Mouse (Mus musculus) lung, embryonic 15.5 days (tissue): ENCODE results near the gene Ddr2. TPM values are rescaled to one million over a fixed set of nuclear protein-coding genes. Genes with fewer than 3 reads are reported as not detected.

Experiments used
- ATAC-seq: fragments of 200-750 bp; cut with Nextera tagmentation; 2 replicates; pipeline ENCODE4 v1.8.0; 2017; ENCODE audit warnings: moderate number of reproducible peaks, borderline replicate concordance; ENCODE audit not compliant: low FRiP score, low TSS enrichment; ENCODE audit errors: extremely low read depth
- H3K27ac ChIP-seq: fragments of 300-500 bp; sonication (generic); 2 replicates; pipeline ENCODE4 v1.5.1; 2015; ENCODE audit warnings: moderate library complexity, mild to moderate bottlenecking, inconsistent platforms
- H3K27me3 ChIP-seq: fragments of 300-500 bp; sonication (generic); 2 replicates; pipeline ENCODE4 v1.6.1; 2015; ENCODE audit warnings: inconsistent platforms
- H3K36me3 ChIP-seq: fragments of 300-500 bp; sonication (generic); 2 replicates; pipeline ENCODE4 v1.6.1; 2015; ENCODE audit warnings: inconsistent platforms
- H3K4me1 ChIP-seq: fragments of 300-500 bp; sonication (generic); 2 replicates; pipeline ENCODE4 v1.6.1; 2015; ENCODE audit warnings: inconsistent platforms
- H3K4me2 ChIP-seq: fragments of 300-500 bp; sonication (generic); 2 replicates; pipeline ENCODE4 v1.6.1; 2015; ENCODE audit warnings: inconsistent platforms, mild to moderate bottlenecking, moderate library complexity
- H3K4me3 ChIP-seq: fragments of 300-500 bp; sonication (generic); 2 replicates; pipeline ENCODE4 v1.5.1; 2015; ENCODE audit warnings: mild to moderate bottlenecking, inconsistent platforms
- H3K9ac ChIP-seq: fragments of 300-500 bp; sonication (generic); 2 replicates; pipeline ENCODE4 v1.6.1; 2015; ENCODE audit warnings: inconsistent platforms
- H3K9me3 ChIP-seq: fragments of 300-500 bp; sonication (generic); 2 replicates; pipeline ENCODE4 v1.6.1; 2016; ENCODE audit warnings: inconsistent platforms
- WGBS: fragments of 180-500 bp; shearing (Covaris S2); methylation state at CpG from one replicate; pipeline ENCODE4 v1.1.7; 2015; 5-methylcytosine and 5-hydroxymethylcytosine counted together
- polyA plus RNA-seq: library from polyadenylated mRNA; unstranded; fragments of >200 nt; fragmentation: Nextera tagmentation; extraction: Ambion mirVana; gene quantifications from 2 replicates; pipeline ENCODE4 v1.2.1, GENCODE M21; 2015

Gene Ddr2
- 40.9 and 43.9 TPM in 2 replicates for polyA plus RNA-seq

DNA sequence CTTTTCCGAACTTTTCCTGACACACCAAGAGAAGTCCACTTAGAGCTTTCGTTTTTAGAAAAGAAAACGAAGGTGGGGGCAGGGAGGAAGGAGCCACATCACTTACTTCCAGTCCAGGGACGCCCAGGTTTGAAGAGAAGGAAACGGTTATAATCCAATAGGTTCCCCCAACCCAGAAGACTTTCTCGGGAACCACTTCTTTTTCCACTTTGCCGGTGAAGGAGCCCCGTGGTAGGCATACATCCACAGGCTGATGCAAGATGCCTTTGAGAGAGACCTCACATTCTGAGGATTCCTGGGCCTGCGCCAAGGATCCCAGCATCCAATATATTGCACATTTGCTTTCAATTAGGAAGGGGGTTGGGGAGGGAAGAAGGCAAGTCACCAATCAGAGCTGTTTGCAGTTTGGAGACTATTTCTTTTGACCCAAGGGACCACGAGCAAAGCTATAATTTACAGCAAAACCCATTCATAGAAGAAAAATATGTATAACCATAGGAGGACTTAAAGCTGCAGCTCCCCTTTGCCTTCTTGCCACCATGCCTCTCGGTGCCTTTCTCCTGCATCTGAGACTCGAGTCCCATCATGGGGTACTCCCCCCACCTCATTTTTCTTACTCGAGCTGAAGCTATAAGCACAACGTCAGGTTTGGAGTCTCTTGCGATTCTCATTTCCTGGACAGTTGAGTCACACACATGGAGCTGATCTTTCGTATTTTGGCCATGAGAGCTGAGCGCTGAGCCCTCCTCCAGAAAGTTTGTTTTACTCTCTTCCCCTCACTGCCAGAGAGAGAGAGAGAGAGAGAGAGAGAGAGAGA lies at the start of gene Ddr2:
Ddr2 (minus strand) TSS at position 247 of the 817 bp plus-strand sequence.
- H3K27ac ChIP-seq: peak within 1 kb of the TSS; percentile 87
- 32% methylated on average over 17 of the region's 17 CpGs for WGBS
- H3K4me3 ChIP-seq: peak within 1 kb of the TSS; percentile 44
- peak within 1 kb of the TSS; percentile 52 for H3K4me2 ChIP-seq
- H3K9me3 ChIP-seq: no peaks in the 10 kb centered on the region
- peaks cover 5% of the 10 kb centered on the region; the same call in 1 of the 2 replicates for H3K4me1 ChIP-seq
- peak; percentile 87; the same call in 1 of the 2 replicates for ATAC-seq
- H3K27me3 ChIP-seq: no peaks in the 10 kb centered on the region
- H3K9ac ChIP-seq: peak within 1 kb of the TSS; percentile 33
- H3K36me3 ChIP-seq: no peaks in the 10 kb centered on the region

DNA sequence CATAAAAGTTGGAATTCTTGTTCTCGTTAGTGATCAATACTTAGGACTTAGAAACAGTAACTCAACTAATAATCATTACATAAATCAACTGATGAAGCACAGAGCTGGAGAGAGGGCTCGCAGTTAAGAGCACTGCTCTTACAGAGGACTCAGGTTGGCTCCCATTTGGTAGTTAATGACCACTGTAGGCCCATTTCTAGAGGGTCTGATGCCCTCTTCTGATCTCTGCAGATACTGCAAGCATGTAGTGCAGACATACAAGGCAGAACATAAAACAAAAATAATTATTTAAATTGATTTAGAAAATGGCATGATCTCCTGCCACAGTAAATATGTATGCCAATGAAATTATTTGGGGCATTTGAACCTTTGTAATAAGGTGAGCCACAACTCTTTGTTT lies 49.1 kb upstream of the Ddr2 start:
- Histone ChIP-seq H3K27ac (no peak overlapping the region), H3K9ac (no peak overlapping the region), H3K27me3 (no peaks in the 10 kb centered on the region), H3K4me1 (no peaks in the 10 kb centered on the region), H3K4me2 (no peak overlapping the region), H3K36me3 (peaks cover 14% of the 10 kb centered on the region; the same call in 1 of the 2 replicates), H3K9me3 (no peaks in the 10 kb centered on the region), H3K4me3 (no peak overlapping the region)
- 92% methylated on average over 2 of the region's 2 CpGs for WGBS
- no peak for ATAC-seq

DNA sequence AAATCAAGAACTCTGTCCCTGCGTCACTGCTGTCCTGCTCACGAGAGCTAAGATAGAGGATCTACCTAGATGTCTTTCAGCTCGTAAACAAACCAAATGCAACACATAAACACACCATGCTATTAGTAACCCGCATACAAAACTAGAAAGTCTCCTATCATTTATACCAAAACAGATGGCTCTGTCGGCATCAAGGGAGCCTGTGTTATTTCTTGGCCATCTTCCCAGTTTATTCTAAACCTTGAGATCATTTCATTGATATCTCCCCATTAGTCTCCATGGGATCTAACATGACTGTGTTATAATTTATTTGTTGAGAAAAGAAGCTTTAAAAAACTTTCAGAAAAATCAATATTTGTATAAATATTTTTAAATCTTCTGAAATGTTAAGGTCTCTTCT lies 45.2 kb upstream of the Ddr2 start:
- H3K27ac ChIP-seq: no peak overlapping the region
- H3K4me2 ChIP-seq: no peak overlapping the region
- WGBS: 65% methylated on average over 5 of the region's 5 CpGs
- H3K27me3 ChIP-seq: no peaks in the 10 kb centered on the region
- no peaks in the 10 kb centered on the region for H3K9me3 ChIP-seq
- no peaks in the 10 kb centered on the region for H3K4me1 ChIP-seq
- H3K4me3 ChIP-seq: no peak overlapping the region
- ATAC-seq: no peak
- peaks cover 11% of the 10 kb centered on the region; the same call in 1 of the 2 replicates for H3K36me3 ChIP-seq
- H3K9ac ChIP-seq: no peak overlapping the region

DNA sequence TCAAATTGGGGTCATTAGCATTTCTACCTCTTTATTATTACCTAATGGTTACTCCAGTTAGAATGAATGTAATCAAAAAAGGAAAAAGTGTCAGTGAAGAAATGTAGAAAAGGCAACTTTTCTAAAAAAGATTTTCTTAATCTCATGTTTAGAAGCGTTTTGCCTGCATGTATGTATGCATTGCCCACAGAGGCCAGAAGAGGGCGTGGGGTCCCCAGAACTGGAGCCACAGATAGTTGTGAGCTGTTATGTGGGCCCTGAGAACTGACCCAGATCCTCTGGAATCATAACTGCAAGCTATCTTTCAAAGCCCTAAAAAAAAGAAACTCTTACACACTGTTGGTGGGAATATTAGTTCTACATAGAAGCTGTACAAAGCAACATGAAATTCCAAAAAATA lies 44.7 kb upstream of the Ddr2 start:
- Histone ChIP-seq H3K36me3 (peaks cover 11% of the 10 kb centered on the region; the same call in 1 of the 2 replicates), H3K4me1 (no peaks in the 10 kb centered on the region), H3K9ac (no peak overlapping the region), H3K27ac (no peak overlapping the region), H3K4me2 (no peak overlapping the region), H3K27me3 (no peaks in the 10 kb centered on the region), H3K9me3 (no peaks in the 10 kb centered on the region), H3K4me3 (no peak overlapping the region)
- no peak for ATAC-seq
- WGBS: 71% methylated on average over 2 of the region's 2 CpGs

DNA sequence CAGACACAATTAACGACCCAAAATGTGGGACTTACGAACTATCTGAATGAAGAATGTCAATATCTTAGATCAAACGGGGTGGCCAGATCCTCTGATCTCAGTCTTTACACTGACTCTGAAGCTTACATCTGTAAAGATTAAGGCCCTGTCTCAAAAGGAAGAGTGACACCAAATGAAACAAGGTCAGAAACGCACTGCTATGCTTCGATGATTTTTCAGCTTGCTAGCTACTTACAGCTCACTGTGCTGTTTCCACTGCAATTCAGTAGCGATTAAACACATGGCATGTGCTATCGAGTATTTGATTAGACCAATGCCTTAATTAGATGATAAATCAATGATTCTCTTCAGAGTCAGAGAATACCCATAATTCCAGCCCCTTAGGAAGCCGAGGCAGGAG lies 43.4 kb upstream of the Ddr2 start:
- H3K27ac ChIP-seq: no peak overlapping the region
- H3K9ac ChIP-seq: no peak overlapping the region
- no peaks in the 10 kb centered on the region for H3K27me3 ChIP-seq
- H3K4me3 ChIP-seq: no peak overlapping the region
- H3K9me3 ChIP-seq: no peaks in the 10 kb centered on the region
- H3K36me3 ChIP-seq: peaks cover 15% of the 10 kb centered on the region
- ATAC-seq: no peak
- no peak overlapping the region for H3K4me2 ChIP-seq
- H3K4me1 ChIP-seq: no peaks in the 10 kb centered on the region
- WGBS: 73% methylated on average over 8 of the region's 8 CpGs

DNA sequence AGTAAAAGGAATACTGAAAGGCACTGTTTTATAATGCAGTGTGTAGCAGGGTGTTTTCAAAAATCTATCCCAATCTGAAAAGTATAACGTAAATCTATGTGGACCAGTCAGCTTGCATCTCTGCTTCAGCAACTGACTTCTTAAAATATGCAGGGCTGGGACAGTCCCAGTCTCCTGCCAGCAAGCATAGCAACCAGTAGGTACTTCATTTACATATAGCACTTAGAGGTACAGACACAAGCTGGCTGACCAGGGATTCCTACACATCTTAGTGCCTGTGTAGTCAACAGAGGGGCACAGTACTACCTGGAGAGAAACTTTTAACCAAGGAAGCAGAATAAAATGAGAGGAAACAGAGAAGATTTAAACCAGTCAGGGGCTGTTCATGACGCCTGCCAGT lies 42.0 kb upstream of the Ddr2 start:
- WGBS: 96% methylated on average over 2 of the region's 2 CpGs
- H3K9ac ChIP-seq: no peak overlapping the region
- H3K4me3 ChIP-seq: no peak overlapping the region
- H3K4me2 ChIP-seq: no peak overlapping the region
- no peak for ATAC-seq
- H3K27me3 ChIP-seq: no peaks in the 10 kb centered on the region
- H3K27ac ChIP-seq: no peak overlapping the region
- no peaks in the 10 kb centered on the region for H3K4me1 ChIP-seq
- H3K36me3 ChIP-seq: peaks cover 10% of the 10 kb centered on the region
- no peaks in the 10 kb centered on the region for H3K9me3 ChIP-seq

DNA sequence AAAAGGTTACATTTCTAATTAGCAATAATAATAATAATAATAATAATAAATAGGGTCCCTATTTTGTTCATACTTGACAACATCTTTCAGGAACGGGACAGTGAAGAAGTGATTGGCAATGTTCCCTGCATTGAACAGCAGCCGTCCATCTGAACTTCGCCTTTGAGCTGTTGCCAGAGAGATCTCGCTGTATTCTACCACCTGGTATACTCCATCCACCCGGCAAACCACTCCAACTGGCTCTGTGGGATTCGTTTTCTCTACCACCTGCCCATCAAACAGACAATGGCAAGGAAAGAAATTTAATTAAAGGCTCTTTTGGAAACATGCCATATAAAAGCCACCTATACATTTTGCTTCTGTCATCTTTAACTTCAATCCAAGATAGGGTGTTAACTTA lies 40.3 kb upstream of the Ddr2 start:
- Histone ChIP-seq H3K27me3 (no peaks in the 10 kb centered on the region), H3K27ac (no peak overlapping the region), H3K4me1 (no peaks in the 10 kb centered on the region), H3K9me3 (no peaks in the 10 kb centered on the region), H3K9ac (no peak overlapping the region), H3K4me2 (no peak overlapping the region), H3K4me3 (no peak overlapping the region), H3K36me3 (peaks cover 10% of the 10 kb centered on the region)
- no peak for ATAC-seq
- 78% methylated on average over 6 of the region's 6 CpGs for WGBS

DNA sequence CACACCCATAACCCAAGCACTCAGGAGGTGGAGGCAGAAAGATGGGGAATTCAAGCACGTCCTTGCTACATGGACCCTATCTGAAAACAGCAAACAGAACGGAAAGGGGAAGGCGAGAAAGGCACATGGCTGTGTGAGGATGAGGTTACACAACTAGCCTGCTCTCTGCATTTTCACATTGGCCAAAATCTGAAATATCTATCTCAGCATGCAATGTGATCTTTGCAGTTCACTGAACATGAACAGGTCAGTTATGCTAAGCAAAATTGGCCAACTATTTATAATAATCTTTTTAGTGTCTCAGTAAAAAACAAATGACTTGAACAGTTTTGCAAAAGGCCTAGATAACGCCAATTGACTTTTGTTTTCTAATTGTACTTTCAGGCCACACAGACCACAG lies 39.2 kb upstream of the Ddr2 start:
- no peak overlapping the region for H3K27ac ChIP-seq
- no peaks in the 10 kb centered on the region for H3K4me1 ChIP-seq
- H3K27me3 ChIP-seq: no peaks in the 10 kb centered on the region
- peaks cover 11% of the 10 kb centered on the region for H3K36me3 ChIP-seq
- H3K9me3 ChIP-seq: no peaks in the 10 kb centered on the region
- 74% methylated on average over 4 of the region's 4 CpGs for WGBS
- ATAC-seq: no peak
- no peak overlapping the region for H3K4me3 ChIP-seq
- H3K9ac ChIP-seq: no peak overlapping the region
- no peak overlapping the region for H3K4me2 ChIP-seq

DNA sequence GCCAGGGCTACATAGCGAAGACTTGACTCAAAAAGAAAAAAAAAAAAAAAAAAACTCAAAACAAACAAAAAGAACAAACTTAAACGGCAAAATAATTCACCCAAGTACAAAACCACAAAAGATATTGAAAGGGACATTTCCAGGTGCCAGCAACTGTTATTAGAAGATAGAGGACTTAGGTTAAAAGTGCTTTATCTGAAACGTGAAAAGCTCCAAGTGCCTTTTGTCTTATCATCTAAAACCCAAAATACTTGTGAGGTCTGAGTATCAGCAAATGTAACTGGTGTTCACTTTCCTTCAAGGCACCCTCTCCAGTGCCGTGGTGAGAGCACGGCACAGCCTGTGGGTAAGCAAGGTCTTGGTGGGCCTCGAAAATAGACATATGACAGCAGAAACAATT lies 38.0 kb upstream of the Ddr2 start:
- ATAC-seq: no peak
- 81% methylated on average over 6 of the region's 6 CpGs for WGBS
- H3K36me3 ChIP-seq: peaks cover 19% of the 10 kb centered on the region

DNA sequence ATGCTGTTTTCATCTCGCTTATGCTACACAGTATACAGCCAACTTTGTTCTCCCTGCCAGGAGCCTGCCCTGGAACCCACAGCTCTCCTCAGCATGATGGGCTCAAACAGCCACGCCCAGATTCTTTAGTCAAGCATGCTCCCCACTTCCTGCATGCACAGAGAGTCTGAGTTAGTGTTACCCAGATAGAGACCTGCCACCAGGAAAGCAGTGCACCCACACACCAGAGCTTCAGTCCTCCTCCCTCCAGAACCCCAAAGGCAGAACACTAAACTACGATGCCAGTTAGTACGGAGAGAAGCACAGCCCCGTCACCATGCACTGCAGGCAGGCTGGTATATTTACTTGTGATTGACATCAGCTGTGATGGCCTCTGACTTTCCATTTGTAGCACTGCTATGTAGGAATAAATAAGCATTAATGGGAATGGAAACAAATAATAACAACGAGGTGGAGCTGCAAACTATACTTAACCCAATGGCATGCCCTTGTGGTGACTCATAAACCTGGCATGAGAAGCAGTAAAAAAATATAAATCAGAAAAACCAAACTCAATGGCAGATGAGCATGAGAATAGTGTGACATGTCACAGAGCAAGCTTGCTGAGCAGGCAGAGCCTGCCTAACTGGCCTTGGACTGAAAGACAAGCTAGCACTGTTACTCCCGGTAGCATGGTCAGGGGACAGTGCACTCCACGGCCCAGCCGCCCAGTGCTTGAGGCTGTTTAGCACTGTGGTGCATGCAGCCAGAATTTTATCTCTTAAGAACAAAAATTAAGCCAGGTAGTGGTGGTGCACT lies 37.3 kb upstream of the Ddr2 start:
- Histone ChIP-seq H3K4me2 (no peak overlapping the region), H3K4me1 (no peaks in the 10 kb centered on the region), H3K9me3 (no peaks in the 10 kb centered on the region), H3K9ac (no peak overlapping the region), H3K36me3 (peaks cover 26% of the 10 kb centered on the region), H3K4me3 (no peak overlapping the region), H3K27ac (no peak overlapping the region), H3K27me3 (no peaks in the 10 kb centered on the region)
- ATAC-seq: no peak
- 82% methylated on average over 9 of the region's 9 CpGs for WGBS

More for the DNA sequence above, 38.0 kb upstream of the Ddr2 start:
- H3K27me3 ChIP-seq: no peaks in the 10 kb centered on the region
- H3K27ac ChIP-seq: no peak overlapping the region
- no peak overlapping the region for H3K4me3 ChIP-seq
- no peak overlapping the region for H3K9ac ChIP-seq
- no peaks in the 10 kb centered on the region for H3K9me3 ChIP-seq
- no peak overlapping the region for H3K4me2 ChIP-seq
- no peaks in the 10 kb centered on the region for H3K4me1 ChIP-seq

DNA sequence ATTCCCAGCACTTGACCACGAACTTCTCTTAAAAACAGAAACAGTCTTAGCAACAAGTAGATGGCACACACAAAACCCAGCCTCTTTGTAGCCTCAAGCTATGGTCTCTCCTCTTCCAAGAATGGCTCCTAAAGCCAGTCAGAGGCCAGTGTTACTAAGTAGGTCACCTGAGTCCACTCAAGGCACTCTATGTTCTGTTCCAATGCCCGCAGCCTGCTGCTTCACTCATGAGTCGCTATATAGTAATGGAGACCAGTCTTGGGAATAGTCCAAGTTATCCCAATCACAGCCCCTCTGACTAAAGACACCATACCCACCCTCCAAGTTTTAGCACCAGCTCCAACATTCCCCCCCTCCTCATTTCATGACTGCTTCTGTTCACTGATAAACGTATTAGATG lies 35.0 kb upstream of the Ddr2 start:
- no peaks in the 10 kb centered on the region for H3K9me3 ChIP-seq
- H3K36me3 ChIP-seq: peaks cover 34% of the 10 kb centered on the region
- H3K4me3 ChIP-seq: no peak overlapping the region
- H3K4me2 ChIP-seq: no peak overlapping the region
- H3K9ac ChIP-seq: no peak overlapping the region
- 75% methylated on average over 4 of the region's 4 CpGs for WGBS
- ATAC-seq: no peak
- H3K27me3 ChIP-seq: no peaks in the 10 kb centered on the region
- H3K4me1 ChIP-seq: no peaks in the 10 kb centered on the region
- H3K27ac ChIP-seq: no peak overlapping the region

DNA sequence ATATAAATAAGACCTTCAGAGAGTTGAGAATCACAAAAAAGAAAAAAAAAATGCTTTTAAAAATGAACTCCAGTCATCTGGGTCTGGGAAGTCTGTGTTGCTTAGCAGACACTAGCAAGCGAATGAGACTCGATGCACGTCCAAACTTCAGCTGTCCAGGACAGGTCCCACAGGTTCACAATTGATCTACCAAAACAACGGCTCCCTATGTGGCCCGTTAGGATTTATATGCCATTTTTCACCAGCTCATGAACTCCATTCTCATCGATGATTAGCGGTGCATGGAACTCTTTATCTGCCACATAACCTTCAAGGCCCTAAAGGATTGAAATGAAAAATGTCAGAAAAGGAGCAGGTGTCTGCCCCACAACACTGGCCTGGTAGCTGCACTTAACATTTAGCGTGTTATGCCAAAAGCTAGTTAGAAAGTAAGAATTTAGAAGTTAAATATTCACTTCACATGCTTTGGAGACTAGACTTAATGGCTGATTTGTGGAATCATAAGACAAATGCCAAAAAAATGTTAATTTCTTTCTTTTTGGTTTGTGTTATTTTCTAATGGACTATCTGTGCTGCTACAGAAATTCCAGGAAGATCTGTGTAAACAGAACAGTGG lies 31.8 kb upstream of the Ddr2 start:
- H3K36me3 ChIP-seq: peaks cover 24% of the 10 kb centered on the region
- WGBS: 94% methylated on average over 8 of the region's 8 CpGs
- no peak overlapping the region for H3K9ac ChIP-seq
- H3K9me3 ChIP-seq: no peaks in the 10 kb centered on the region
- no peak overlapping the region for H3K4me3 ChIP-seq
- no peak overlapping the region for H3K27ac ChIP-seq
- no peaks in the 10 kb centered on the region for H3K4me1 ChIP-seq
- H3K27me3 ChIP-seq: no peaks in the 10 kb centered on the region
- no peak for ATAC-seq
- H3K4me2 ChIP-seq: no peak overlapping the region
